In the genomic region with DNA sequence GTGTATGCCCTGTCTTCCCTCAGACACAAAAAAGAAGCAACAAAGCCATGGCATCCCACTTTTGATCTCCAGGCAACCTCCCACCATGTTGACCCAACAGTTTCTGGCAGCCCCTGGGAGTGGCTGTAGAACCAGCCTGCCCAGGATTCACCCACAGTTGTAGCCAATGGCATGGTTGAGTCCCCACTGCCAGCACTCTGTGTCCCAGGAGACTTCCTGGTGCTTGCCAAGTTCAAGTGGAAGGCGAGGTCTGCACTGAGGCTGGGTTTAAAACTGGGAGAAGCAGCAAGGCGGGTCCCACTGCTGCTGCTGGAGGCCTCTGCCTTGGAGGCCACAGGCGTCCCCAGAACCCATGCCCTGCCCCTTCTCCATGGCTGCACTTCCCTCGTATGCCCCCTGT, we compare ENCODE assay signal across 20 mouse cellular contexts. TPM values are rescaled to one million over a fixed set of nuclear protein-coding genes. Genes with fewer than 3 reads are reported as not detected.
A peak's percentile ranks its signal among the peaks of the same experiment; 100 is the strongest.
DNase-seq lines count a peak whose midpoint lies in the region; ATAC-seq and TF ChIP-seq lines count a peak whose summit lies in the region.
"Had no signal": no experiment of that assay in that cellular context is flagged by ENCODE, and none has a peak within 500 bp of the region (broad histone marks: within the 10 kb centered on the region; RNA-seq: fewer than 3 reads in every experiment).

No protein-coding gene starts in this region.

- H3K9ac ChIP-seq in hindbrain, postnatal 0 days (replicated peaks; ENCODE audit: low read length) = no peak overlapping the region
- H3K9ac ChIP-seq in hindbrain, embryonic 14.5 days = no peak overlapping the region
- no peak overlapping the region for H3K9ac ChIP-seq in lung, embryonic 16.5 days (ENCODE audit: low read length)
- H3K9ac ChIP-seq in stomach, embryonic 14.5 days (replicated peaks; ENCODE audit: low read depth, low read length) = no peak overlapping the region
- H3K9ac ChIP-seq: forebrain, embryonic 13.5 days; hindbrain, embryonic 12.5 days; limb, embryonic 12.5 days; liver, embryonic 15.5 days had no signal

- H3K4me2 ChIP-seq in hindbrain, postnatal 0 days (ENCODE audit: low read depth, low read length) = no peak overlapping the region
- H3K4me2 ChIP-seq in hindbrain, embryonic 14.5 days (replicated peaks) = no peak overlapping the region
- no peak overlapping the region for H3K4me2 ChIP-seq in lung, embryonic 16.5 days (ENCODE audit: low read depth, low read length)
- no peak overlapping the region for H3K4me2 ChIP-seq in stomach, embryonic 14.5 days (replicated peaks; ENCODE audit: low read depth, low read length)
- H3K4me2 ChIP-seq: forebrain, embryonic 13.5 days; hindbrain, embryonic 12.5 days; limb, embryonic 12.5 days; liver, embryonic 15.5 days had no signal

- peak; percentile 68 for DNase-seq in adrenal gland, postnatal 10 days
- no peak for DNase-seq in adrenal gland, postnatal 4 days (ENCODE audit: low spot score in 2 of 2)
- DNase-seq in hindbrain, postnatal 0 days (ENCODE audit: low spot score) = peak; percentile 44
- DNase-seq in hindbrain, embryonic 14.5 days (ENCODE audit: low spot score) = no peak
- DNase-seq in layer of hippocampus, adult 2 months (ENCODE audit: low spot score in 2 of 2) = no peak
- no peak for DNase-seq in left cerebral cortex, postnatal 4 days
- DNase-seq: cerebellum, postnatal 14 days; embryo, embryonic 11 days; right cerebral cortex, adult 18-20 months had no signal

- 85% methylated on average over 4 of the region's 4 CpGs for whole genome bisulfite sequencing in hindbrain, postnatal 0 days
- WGBS in hindbrain, embryonic 14.5 days = 97% methylated on average over 4 of the region's 4 CpGs
- 64% methylated on average over 4 of the region's 4 CpGs for WGBS in lung, embryonic 16.5 days
- 83% methylated on average over 4 of the region's 4 CpGs for WGBS in stomach, embryonic 14.5 days

- H3K36me3 ChIP-seq in hindbrain, postnatal 0 days (ENCODE audit: insufficient read depth, low read length) = 0 out of 2 replicates have a peak, but pooled peaks cover 4% of the 10 kb centered on the region
- no peaks in the 10 kb centered on the region for H3K36me3 ChIP-seq in hindbrain, embryonic 14.5 days (replicated peaks; ENCODE audit: control insufficient read depth, insufficient read depth)
- 0 out of 2 replicates have a peak, but pooled peaks cover 3% of the 10 kb centered on the region for H3K36me3 ChIP-seq in lung, embryonic 16.5 days (ENCODE audit: control insufficient read depth, insufficient read depth, low read length)
- H3K36me3 ChIP-seq in stomach, embryonic 14.5 days (ENCODE audit: control insufficient read depth, insufficient read depth, low read length) = no peaks in the 10 kb centered on the region
- H3K36me3 ChIP-seq: hindbrain, embryonic 12.5 days had no signal

- no peak for ATAC-seq in hindbrain, postnatal 0 days
- no peak for ATAC-seq in hindbrain, embryonic 14.5 days (ENCODE audit: low FRiP score)
- ATAC-seq in lung, embryonic 16.5 days (ENCODE audit: low read depth) = peak; percentile 81
- no peak for ATAC-seq in stomach, embryonic 14.5 days (ENCODE audit: insufficient number of reproducible peaks, insufficient read depth, low FRiP score, low read depth)
- ATAC-seq: forebrain, embryonic 13.5 days; intestine, postnatal 0 days; midbrain, embryonic 16.5 days had no signal

- intact Hi-C loops in left cerebral cortex, postnatal 4 days (cut with DNase I) = no loop called here

- H3K27ac ChIP-seq in hindbrain, postnatal 0 days = no peak overlapping the region
- no peak overlapping the region for H3K27ac ChIP-seq in hindbrain, embryonic 14.5 days
- H3K27ac ChIP-seq in lung, embryonic 16.5 days (ENCODE audit: low read length) = peak overlapping the region; percentile 78
- H3K27ac ChIP-seq in stomach, embryonic 14.5 days (ENCODE audit: low read length) = peak overlapping the region; percentile 27; the same call in 1 of the 2 replicates
- H3K27ac ChIP-seq in layer of hippocampus, adult 2 months = no peak overlapping the region
- H3K27ac ChIP-seq: forebrain, embryonic 13.5 days; hindbrain, embryonic 12.5 days; kidney, postnatal 0 days; limb, embryonic 12.5 days; liver, embryonic 15.5 days had no signal

- no peak for TF ChIP-seq CTCF in hindbrain, postnatal 0 days (IDR thresholded peaks at IDR 0.05; ENCODE audit: low read depth)
- TF ChIP-seq CTCF in layer of hippocampus, adult 2 months (conservative IDR thresholded peaks at IDR 0.05) = no peak

- peaks cover 22% of the 10 kb centered on the region for H3K4me1 ChIP-seq in hindbrain, postnatal 0 days (ENCODE audit: insufficient read depth, low read length)
- H3K4me1 ChIP-seq in hindbrain, embryonic 14.5 days (replicated peaks; ENCODE audit: control insufficient read depth, insufficient read depth, low read length) = peaks cover 25% of the 10 kb centered on the region
- peaks cover 15% of the 10 kb centered on the region for H3K4me1 ChIP-seq in lung, embryonic 16.5 days (replicated peaks; ENCODE audit: control insufficient read depth, insufficient read depth, low read length)
- H3K4me1 ChIP-seq in stomach, embryonic 14.5 days (ENCODE audit: control insufficient read depth, insufficient read depth, low read length) = no peaks in the 10 kb centered on the region

- H3K9me3 ChIP-seq in hindbrain, postnatal 0 days (ENCODE audit: low read length) = no peaks in the 10 kb centered on the region
- H3K9me3 ChIP-seq in hindbrain, embryonic 14.5 days (ENCODE audit: control insufficient read depth, low read length) = no peaks in the 10 kb centered on the region
- H3K9me3 ChIP-seq in lung, embryonic 16.5 days (ENCODE audit: control insufficient read depth, low read length) = no peaks in the 10 kb centered on the region
- 0 out of 2 replicates have a peak, but pooled peaks cover 2% of the 10 kb centered on the region for H3K9me3 ChIP-seq in stomach, embryonic 14.5 days (ENCODE audit: control insufficient read depth, low read depth, low read length)
- H3K9me3 ChIP-seq: forebrain, embryonic 13.5 days; hindbrain, embryonic 12.5 days; limb, embryonic 12.5 days; liver, embryonic 15.5 days had no signal

- H3K4me3 ChIP-seq in hindbrain, postnatal 0 days (ENCODE audit: low read length) = no peak overlapping the region
- no peak overlapping the region for H3K4me3 ChIP-seq in hindbrain, embryonic 14.5 days (replicated peaks; ENCODE audit: low read length)
- H3K4me3 ChIP-seq in lung, embryonic 16.5 days (ENCODE audit: low read length) = no peak overlapping the region
- H3K4me3 ChIP-seq in stomach, embryonic 14.5 days (ENCODE audit: low read depth, low read length) = no peak overlapping the region
- no peak overlapping the region for H3K4me3 ChIP-seq in layer of hippocampus, adult 2 months
- H3K4me3 ChIP-seq: forebrain, embryonic 13.5 days; hindbrain, embryonic 12.5 days; limb, embryonic 12.5 days; liver, embryonic 15.5 days; megakaryocyte, embryonic 14.5 days had no signal

- H3K27me3 ChIP-seq in hindbrain, postnatal 0 days (ENCODE audit: insufficient read depth, low read length) = no peaks in the 10 kb centered on the region
- H3K27me3 ChIP-seq in hindbrain, embryonic 14.5 days (ENCODE audit: control insufficient read depth, insufficient read depth, low read length) = no peaks in the 10 kb centered on the region
- H3K27me3 ChIP-seq in lung, embryonic 16.5 days (ENCODE audit: control insufficient read depth, insufficient read depth, low read depth, low read length) = no peaks in the 10 kb centered on the region
- no peaks in the 10 kb centered on the region for H3K27me3 ChIP-seq in stomach, embryonic 14.5 days (ENCODE audit: control insufficient read depth, insufficient read depth, low read length)
- H3K27me3 ChIP-seq: CH12.LX; forebrain, embryonic 13.5 days; hindbrain, embryonic 12.5 days; limb, embryonic 12.5 days; liver, embryonic 15.5 days had no signal

RNA-seq across cellular contexts. Expression of a gene that starts 31.2 kb away (rescaled TPM):
- total RNA-seq in adrenal gland, postnatal 10 days (2021) = 10 to 100 TPM; 18.9 to 21.3 TPM
- 10 to 100 TPM; 24.1 to 26.5 TPM for total RNA-seq in adrenal gland, postnatal 4 days (2021)
- total RNA-seq in hindbrain, postnatal 0 days (2014; rRNA removed) = 45.9 and 62.4 TPM in 2 replicates
- 30.8 and 31.5 TPM in 2 replicates for polyA plus RNA-seq in hindbrain, postnatal 0 days (2015; fragmentation: Nextera tagmentation; extraction: Ambion mirVana)
- polyA plus RNA-seq in hindbrain, embryonic 14.5 days (2014; fragmentation: Nextera tagmentation; extraction: Ambion mirVana) = 13.7 and 14.4 TPM in 2 replicates
- polyA plus RNA-seq in lung, embryonic 16.5 days (2015; fragmentation: Nextera tagmentation; extraction: Ambion mirVana) = 31.7 and 35.6 TPM in 2 replicates
- 27.6 and 28.0 TPM in 2 replicates for polyA plus RNA-seq in stomach, embryonic 14.5 days (2014; fragmentation: Nextera tagmentation; extraction: Ambion mirVana)
- 100 to 1,000 TPM; 244 to 257 TPM for total RNA-seq in layer of hippocampus, adult 2 months (2021)
- 10 to 100 TPM; 71.7 to 72.2 TPM for total RNA-seq in left cerebral cortex, postnatal 4 days (2021)

Comparison
In these comparisons a context has a peak if more than half of its experiments do, and no peak if none do; other contexts are left out.
1. DNase-seq: peak in adrenal gland, postnatal 10 days (single experiment) and hindbrain, postnatal 0 days (single experiment); none in adrenal gland, postnatal 4 days (0 of 2), hindbrain, embryonic 14.5 days (single experiment), layer of hippocampus, adult 2 months (0 of 2) and left cerebral cortex, postnatal 4 days (single experiment).
2. H3K27ac ChIP-seq: peak in lung, embryonic 16.5 days (single experiment) and stomach, embryonic 14.5 days (single experiment); none in hindbrain, postnatal 0 days (single experiment), hindbrain, embryonic 14.5 days (single experiment) and layer of hippocampus, adult 2 months (single experiment).